Mouse (Mus musculus): ENCODE data around the gene Pla2g4e. TPM values are rescaled to one million over a fixed set of nuclear protein-coding genes. Genes with fewer than 3 reads are reported as not detected.

The Pla2g4e gene
- polyA plus RNA-seq, 1 experiment from 2014 or later: 2.6 TPM

- Histone ChIP-seq H3K4me1 (ENCODE audit: control insufficient read depth in 2 of 2, insufficient read depth in 2 of 2, low read length in 2 of 2) (peaks cover 0 to 4% of the 10 kb centered on the region in 2 experiments; a peak in 1 of 4 replicates), H3K27ac (replicated peaks in 1 of 2; ENCODE audit: control insufficient read depth in 1 of 2, insufficient read depth in 1 of 2, low read depth in 2 of 2, low read length in 2 of 2) (no peak overlapping the region), H3K9me3 (ENCODE audit: control insufficient read depth, low read length) (no peaks in the 10 kb centered on the region), H3K27me3 (ENCODE audit: control insufficient read depth, insufficient read depth, low read length) (no peaks in the 10 kb centered on the region), H3K4me3 (ENCODE audit: control insufficient read depth in 1 of 2, insufficient read depth in 1 of 2, low read depth in 1 of 2, low read length in 2 of 2) (no peak overlapping the region), H3K36me3 (ENCODE audit: control insufficient read depth, insufficient read depth, low read length) (no peaks in the 10 kb centered on the region), H3K9ac (ENCODE audit: low read length) (no peak overlapping the region), H3K4me2 (ENCODE audit: low read length) (no peak overlapping the region)
- WGBS: 23% methylated on average over 1 of the region's 1 CpGs
- ATAC-seq (ENCODE audit: insufficient number of reproducible peaks, insufficient read depth, low FRiP score, low read depth): no peak
These were observed 74.4 kb downstream of the Pla2g4e start for GRCm38 (mm10) chr2:120170726-120171125.

- H3K9ac ChIP-seq (ENCODE audit: low read length): no peak overlapping the region
- peaks cover 0 to 4% of the 10 kb centered on the region in 2 experiments; a peak in 1 of 4 replicates for H3K4me1 ChIP-seq (ENCODE audit: control insufficient read depth in 2 of 2, insufficient read depth in 2 of 2, low read length in 2 of 2)
- H3K4me3 ChIP-seq (ENCODE audit: control insufficient read depth in 1 of 2, insufficient read depth in 1 of 2, low read depth in 1 of 2, low read length in 2 of 2): no peak overlapping the region
- H3K9me3 ChIP-seq (ENCODE audit: control insufficient read depth, low read length): no peaks in the 10 kb centered on the region
- no peak overlapping the region for H3K4me2 ChIP-seq (ENCODE audit: low read length)
- H3K27me3 ChIP-seq (ENCODE audit: control insufficient read depth, insufficient read depth, low read length): no peaks in the 10 kb centered on the region
- no peak overlapping the region for H3K27ac ChIP-seq (replicated peaks in 1 of 2; ENCODE audit: control insufficient read depth in 1 of 2, insufficient read depth in 1 of 2, low read depth in 2 of 2, low read length in 2 of 2)
- no peaks in the 10 kb centered on the region for H3K36me3 ChIP-seq (ENCODE audit: control insufficient read depth, insufficient read depth, low read length)
- ATAC-seq (ENCODE audit: insufficient number of reproducible peaks, insufficient read depth, low FRiP score, low read depth): no peak
- WGBS: 80% methylated on average over 3 of the region's 3 CpGs
These were observed 75.8 kb downstream of the Pla2g4e start for GRCm38 (mm10) chr2:120169382-120169781.

GRCm38 (mm10) chr2:120167763-120168162 lies 77.4 kb downstream of the Pla2g4e start:
- Histone ChIP-seq H3K36me3 (ENCODE audit: control insufficient read depth, insufficient read depth, low read length) (no peaks in the 10 kb centered on the region), H3K27me3 (ENCODE audit: control insufficient read depth, insufficient read depth, low read length) (no peaks in the 10 kb centered on the region), H3K4me1 (ENCODE audit: control insufficient read depth in 2 of 2, insufficient read depth in 2 of 2, low read length in 2 of 2) (peaks cover 0 to 4% of the 10 kb centered on the region in 2 experiments; a peak in 1 of 4 replicates), H3K9me3 (ENCODE audit: control insufficient read depth, low read length) (no peaks in the 10 kb centered on the region), H3K9ac (ENCODE audit: low read length) (no peak overlapping the region), H3K4me2 (ENCODE audit: low read length) (no peak overlapping the region), H3K27ac (replicated peaks in 1 of 2; ENCODE audit: control insufficient read depth in 1 of 2, insufficient read depth in 1 of 2, low read depth in 2 of 2, low read length in 2 of 2) (no peak overlapping the region), H3K4me3 (ENCODE audit: control insufficient read depth in 1 of 2, insufficient read depth in 1 of 2, low read depth in 1 of 2, low read length in 2 of 2) (no peak overlapping the region)
- 86% methylated on average over 8 of the region's 8 CpGs for WGBS
- ATAC-seq (ENCODE audit: insufficient number of reproducible peaks, insufficient read depth, low FRiP score, low read depth): no peak

- H3K27ac ChIP-seq (replicated peaks in 1 of 2; ENCODE audit: control insufficient read depth in 1 of 2, insufficient read depth in 1 of 2, low read depth in 2 of 2, low read length in 2 of 2): no peak overlapping the region
- H3K9ac ChIP-seq (ENCODE audit: low read length): no peak overlapping the region
- no peaks in the 10 kb centered on the region for H3K36me3 ChIP-seq (ENCODE audit: control insufficient read depth, insufficient read depth, low read length)
- no peaks in the 10 kb centered on the region for H3K27me3 ChIP-seq (ENCODE audit: control insufficient read depth, insufficient read depth, low read length)
- WGBS: 76% methylated on average over 10 of the region's 10 CpGs
- H3K9me3 ChIP-seq (ENCODE audit: control insufficient read depth, low read length): no peaks in the 10 kb centered on the region
- peaks cover 0 to 4% of the 10 kb centered on the region in 2 experiments; a peak in 1 of 4 replicates for H3K4me1 ChIP-seq (ENCODE audit: control insufficient read depth in 2 of 2, insufficient read depth in 2 of 2, low read length in 2 of 2)
- no peak for ATAC-seq (ENCODE audit: insufficient number of reproducible peaks, insufficient read depth, low FRiP score, low read depth)
- no peak overlapping the region for H3K4me3 ChIP-seq (ENCODE audit: control insufficient read depth in 1 of 2, insufficient read depth in 1 of 2, low read depth in 1 of 2, low read length in 2 of 2)
- H3K4me2 ChIP-seq (ENCODE audit: low read length): no peak overlapping the region
These were observed 79.7 kb downstream of the Pla2g4e start for GRCm38 (mm10) chr2:120165474-120165873.

GRCm38 (mm10) chr2:120159434-120159833 lies 85.7 kb downstream of the Pla2g4e start:
- WGBS: 85% methylated on average over 2 of the region's 2 CpGs
- H3K4me3 ChIP-seq (ENCODE audit: control insufficient read depth in 1 of 2, insufficient read depth in 1 of 2, low read depth in 1 of 2, low read length in 2 of 2): no peak overlapping the region
- H3K4me1 ChIP-seq (ENCODE audit: control insufficient read depth in 2 of 2, insufficient read depth in 2 of 2, low read length in 2 of 2): 0 out of 4 replicates have a peak, but pooled peaks cover 0 to 3% of the 10 kb centered on the region in 2 experiments
- no peak overlapping the region for H3K9ac ChIP-seq (ENCODE audit: low read length)
- no peaks in the 10 kb centered on the region for H3K36me3 ChIP-seq (ENCODE audit: control insufficient read depth, insufficient read depth, low read length)
- no peak overlapping the region for H3K27ac ChIP-seq (replicated peaks in 1 of 2; ENCODE audit: control insufficient read depth in 1 of 2, insufficient read depth in 1 of 2, low read depth in 2 of 2, low read length in 2 of 2)
- 0 out of 2 replicates have a peak, but pooled peaks cover 3% of the 10 kb centered on the region for H3K9me3 ChIP-seq (ENCODE audit: control insufficient read depth, low read length)
- no peak for ATAC-seq (ENCODE audit: insufficient number of reproducible peaks, insufficient read depth, low FRiP score, low read depth)
- H3K27me3 ChIP-seq (ENCODE audit: control insufficient read depth, insufficient read depth, low read length): no peaks in the 10 kb centered on the region
- no peak overlapping the region for H3K4me2 ChIP-seq (ENCODE audit: low read length)

GRCm38 (mm10) chr2:120158846-120159245 lies 86.3 kb downstream of the Pla2g4e start:
- Histone ChIP-seq H3K9ac (ENCODE audit: low read length) (no peak overlapping the region), H3K36me3 (ENCODE audit: control insufficient read depth, insufficient read depth, low read length) (no peaks in the 10 kb centered on the region), H3K27me3 (ENCODE audit: control insufficient read depth, insufficient read depth, low read length) (no peaks in the 10 kb centered on the region), H3K4me2 (ENCODE audit: low read length) (no peak overlapping the region), H3K4me3 (ENCODE audit: control insufficient read depth in 1 of 2, insufficient read depth in 1 of 2, low read depth in 1 of 2, low read length in 2 of 2) (no peak overlapping the region), H3K4me1 (ENCODE audit: control insufficient read depth in 2 of 2, insufficient read depth in 2 of 2, low read length in 2 of 2) (0 out of 4 replicates have a peak, but pooled peaks cover 0 to 3% of the 10 kb centered on the region in 2 experiments), H3K27ac (replicated peaks in 1 of 2; ENCODE audit: control insufficient read depth in 1 of 2, insufficient read depth in 1 of 2, low read depth in 2 of 2, low read length in 2 of 2) (no peak overlapping the region), H3K9me3 (ENCODE audit: control insufficient read depth, low read length) (0 out of 2 replicates have a peak, but pooled peaks cover 3% of the 10 kb centered on the region)
- 39% methylated on average over 1 of the region's 1 CpGs for WGBS
- ATAC-seq (ENCODE audit: insufficient number of reproducible peaks, insufficient read depth, low FRiP score, low read depth): no peak

- H3K36me3 ChIP-seq (ENCODE audit: control insufficient read depth, insufficient read depth, low read length): no peaks in the 10 kb centered on the region
- no peaks in the 10 kb centered on the region for H3K27me3 ChIP-seq (ENCODE audit: control insufficient read depth, insufficient read depth, low read length)
- 0 out of 2 replicates have a peak, but pooled peaks cover 3% of the 10 kb centered on the region for H3K9me3 ChIP-seq (ENCODE audit: control insufficient read depth, low read length)
- H3K4me3 ChIP-seq (ENCODE audit: control insufficient read depth in 1 of 2, insufficient read depth in 1 of 2, low read depth in 1 of 2, low read length in 2 of 2): no peak overlapping the region
- no peak overlapping the region for H3K9ac ChIP-seq (ENCODE audit: low read length)
- H3K27ac ChIP-seq (replicated peaks in 1 of 2; ENCODE audit: control insufficient read depth in 1 of 2, insufficient read depth in 1 of 2, low read depth in 2 of 2, low read length in 2 of 2): no peak overlapping the region
- WGBS: 50% methylated on average over 5 of the region's 5 CpGs
- 0 out of 4 replicates have a peak, but pooled peaks cover 0 to 3% of the 10 kb centered on the region in 2 experiments for H3K4me1 ChIP-seq (ENCODE audit: control insufficient read depth in 2 of 2, insufficient read depth in 2 of 2, low read length in 2 of 2)
- no peak overlapping the region for H3K4me2 ChIP-seq (ENCODE audit: low read length)
- no peak for ATAC-seq (ENCODE audit: insufficient number of reproducible peaks, insufficient read depth, low FRiP score, low read depth)
These were observed 87.1 kb downstream of the Pla2g4e start for GRCm38 (mm10) chr2:120158016-120158415.

GRCm38 (mm10) chr2:120157606-120158005 lies 87.5 kb downstream of the Pla2g4e start:
- no peak for ATAC-seq (ENCODE audit: insufficient number of reproducible peaks, insufficient read depth, low FRiP score, low read depth)
- H3K27ac ChIP-seq (replicated peaks in 1 of 2; ENCODE audit: control insufficient read depth in 1 of 2, insufficient read depth in 1 of 2, low read depth in 2 of 2, low read length in 2 of 2): no peak overlapping the region
- WGBS: 77% methylated on average over 2 of the region's 2 CpGs
- no peak overlapping the region for H3K4me3 ChIP-seq (ENCODE audit: control insufficient read depth in 1 of 2, insufficient read depth in 1 of 2, low read depth in 1 of 2, low read length in 2 of 2)
- no peak overlapping the region for H3K9ac ChIP-seq (ENCODE audit: low read length)
- H3K36me3 ChIP-seq (ENCODE audit: control insufficient read depth, insufficient read depth, low read length): no peaks in the 10 kb centered on the region
- 0 out of 2 replicates have a peak, but pooled peaks cover 3% of the 10 kb centered on the region for H3K9me3 ChIP-seq (ENCODE audit: control insufficient read depth, low read length)
- H3K4me2 ChIP-seq (ENCODE audit: low read length): no peak overlapping the region
- no peaks in the 10 kb centered on the region for H3K27me3 ChIP-seq (ENCODE audit: control insufficient read depth, insufficient read depth, low read length)
- H3K4me1 ChIP-seq (ENCODE audit: control insufficient read depth in 2 of 2, insufficient read depth in 2 of 2, low read length in 2 of 2): peaks cover 0 to 3% of the 10 kb centered on the region in 2 experiments; a peak in 1 of 4 replicates

Measured in heart, embryonic 14.5 days (tissue).